33 mouse cellular contexts compared by ENCODE assay signal in genomic region chr11:106132516-106132915, GRCm38 (mm10). TPM values are rescaled to one million over a fixed set of nuclear protein-coding genes. Genes with fewer than 3 reads are reported as not detected.
"Had no signal": no experiment of that assay in that cellular context is flagged by ENCODE, and none has a peak within 500 bp of the region (broad histone marks: within the 10 kb centered on the region; RNA-seq: fewer than 3 reads in every experiment).

No protein-coding gene starts in this region.

- H3K27ac ChIP-seq: embryonic facial prominence, embryonic 10.5 days; embryonic facial prominence, embryonic 12.5 days; embryonic facial prominence, embryonic 13.5 days; embryonic facial prominence, embryonic 15.5 days; forebrain, embryonic 10.5 days; forebrain, embryonic 12.5 days; forebrain, embryonic 13.5 days; forebrain, embryonic 15.5 days; gastrocnemius, adult 2 months; heart, adult 2 months had no signal

- H3K27me3 ChIP-seq: embryonic facial prominence, embryonic 12.5 days; embryonic facial prominence, embryonic 13.5 days; embryonic facial prominence, embryonic 15.5 days; forebrain, embryonic 12.5 days; forebrain, embryonic 13.5 days; forebrain, embryonic 15.5 days had no signal

- H3K4me3 ChIP-seq: embryonic facial prominence, embryonic 10.5 days; embryonic facial prominence, embryonic 12.5 days; embryonic facial prominence, embryonic 13.5 days; embryonic facial prominence, embryonic 15.5 days; erythroblast, embryonic 14.5 days; forebrain, embryonic 10.5 days; forebrain, embryonic 12.5 days; forebrain, embryonic 13.5 days; forebrain, embryonic 15.5 days; gastrocnemius, adult 2 months; heart, adult 2 months had no signal

- H3K4me1 ChIP-seq: embryonic facial prominence, embryonic 13.5 days; embryonic facial prominence, embryonic 15.5 days had no signal

- ATAC-seq: forebrain, embryonic 13.5 days; forebrain, embryonic 14.5 days; forebrain, embryonic 15.5 days; forebrain, embryonic 16.5 days; forebrain, postnatal 0 days had no signal

- H3K9me3 ChIP-seq: embryonic facial prominence, embryonic 10.5 days; embryonic facial prominence, embryonic 12.5 days; embryonic facial prominence, embryonic 13.5 days; embryonic facial prominence, embryonic 15.5 days; forebrain, embryonic 10.5 days; forebrain, embryonic 12.5 days; forebrain, embryonic 13.5 days; forebrain, embryonic 15.5 days had no signal

- H3K9ac ChIP-seq: embryonic facial prominence, embryonic 12.5 days; embryonic facial prominence, embryonic 13.5 days; embryonic facial prominence, embryonic 15.5 days; forebrain, embryonic 12.5 days; forebrain, embryonic 13.5 days; forebrain, embryonic 15.5 days; forebrain, postnatal 0 days had no signal

- H3K4me2 ChIP-seq: embryonic facial prominence, embryonic 12.5 days; embryonic facial prominence, embryonic 13.5 days; embryonic facial prominence, embryonic 15.5 days; forebrain, embryonic 12.5 days; forebrain, embryonic 13.5 days; forebrain, embryonic 15.5 days had no signal

- DNase-seq: cerebellum, adult 2 months; cerebellum, adult 8-10 months; cerebellum, adult 9-10 months; cerebellum, adult 9-11 months; cerebellum, postnatal 10 days; cerebellum, postnatal 14 days; cerebellum, postnatal 25 days; cerebellum, postnatal 36 days; embryo, embryonic 11 days; forebrain, postnatal 0 days; gastrocnemius, adult 2 months; gastrocnemius, postnatal 10 days; gastrocnemius, postnatal 14 days; gastrocnemius, postnatal 25 days; gastrocnemius, postnatal 36 days; heart, adult 18-20 months; heart, adult 2 months had no signal

RNA-seq across cellular contexts. Expression of gene Gm10840, which starts 28.1 kb away (rescaled TPM):
- polyA plus RNA-seq: cerebellum, adult 2 months; cortical plate, adult 2 months; embryonic facial prominence, embryonic 11.5 days; embryonic facial prominence, embryonic 12.5 days; embryonic facial prominence, embryonic 13.5 days; embryonic facial prominence, embryonic 14.5 days; erythroblast, embryonic 14.5 days; forebrain, embryonic 11.5 days; forebrain, embryonic 12.5 days; forebrain, embryonic 13.5 days; forebrain, embryonic 14.5 days; frontal cortex, adult 2 months; heart, adult 2 months had no signal
